Mouse (Mus musculus) forebrain, embryonic 15.5 days (tissue): Measurements from ENCODE around the gene Snx7. TPM values are rescaled to one million over a fixed set of nuclear protein-coding genes. Genes with fewer than 3 reads are reported as not detected.

Experiments
- ATAC-seq: fragments of 200-750 bp; cut with Nextera tagmentation; replicated peaks from 2 replicates; pipeline ENCODE4 v1.8.0; 2017; ENCODE audit warnings: mild to moderate bottlenecking, moderate TSS enrichment, moderate library complexity
- H3K27ac ChIP-seq: fragments of 300-500 bp; sonication (generic); replicated peaks from 2 replicates; pipeline ENCODE4 v1.5.1; 2015; ENCODE audit warnings: mild to moderate bottlenecking, inconsistent platforms
- H3K27me3 ChIP-seq: fragments of 300-500 bp; sonication (generic); 2 replicates; pipeline ENCODE4 v1.6.1; 2015; ENCODE audit warnings: inconsistent platforms
- H3K36me3 ChIP-seq: fragments of 300-500 bp; sonication (generic); 2 replicates; pipeline ENCODE4 v1.6.1; 2015; ENCODE audit warnings: mild to moderate bottlenecking, inconsistent platforms
- H3K4me1 ChIP-seq: fragments of 300-500 bp; sonication (generic); 2 replicates; pipeline ENCODE4 v1.6.1; 2015; ENCODE audit warnings: inconsistent platforms
- H3K4me2 ChIP-seq: fragments of 300-500 bp; sonication (generic); replicated peaks from 2 replicates; pipeline ENCODE4 v1.6.1; 2015; ENCODE audit warnings: mild to moderate bottlenecking, inconsistent platforms
- H3K4me3 ChIP-seq: fragments of 300-500 bp; sonication (generic); 2 replicates; pipeline ENCODE4 v1.5.1; 2015; ENCODE audit warnings: mild to moderate bottlenecking, inconsistent platforms
- H3K9ac ChIP-seq: fragments of 300-500 bp; sonication (generic); replicated peaks from 2 replicates; pipeline ENCODE4 v1.6.1; 2015; ENCODE audit warnings: mild to moderate bottlenecking, inconsistent platforms
- H3K9me3 ChIP-seq: fragments of 300-500 bp; sonication (generic); 2 replicates; pipeline ENCODE4 v1.6.1; 2016; ENCODE audit warnings: inconsistent platforms
- WGBS: fragments of 180-500 bp; shearing (Covaris S2); methylation state at CpG from one replicate; pipeline ENCODE4 v1.1.7; 2015; ENCODE audit warnings: mixed read lengths; 5-methylcytosine and 5-hydroxymethylcytosine counted together
- polyA plus RNA-seq: library from polyadenylated mRNA; unstranded; fragments of >200 nt; fragmentation: Nextera tagmentation; extraction: Ambion mirVana; gene quantifications from 2 replicates; pipeline ENCODE4 v1.2.1, GENCODE M21; 2015

The Snx7 gene
- polyA plus RNA-seq, 1 experiment from 2014 or later, result 17.8 TPM

- H3K4me1 ChIP-seq, result no peaks in the 10 kb centered on the region
- no peak overlapping the region for H3K4me2 ChIP-seq
- H3K4me3 ChIP-seq, result no peak overlapping the region
- H3K27ac ChIP-seq, result no peak overlapping the region
- no peaks in the 10 kb centered on the region for H3K36me3 ChIP-seq
- WGBS, result 93% methylated on average over 6 of the region's 6 CpGs
- ATAC-seq, result no peak
- H3K9ac ChIP-seq, result no peak overlapping the region
- H3K27me3 ChIP-seq, result no peaks in the 10 kb centered on the region
- H3K9me3 ChIP-seq, result no peaks in the 10 kb centered on the region
These were observed 63.0 kb downstream of the Snx7 start for GRCm38 (mm10) chr3:117805782-117806181.

DNA sequence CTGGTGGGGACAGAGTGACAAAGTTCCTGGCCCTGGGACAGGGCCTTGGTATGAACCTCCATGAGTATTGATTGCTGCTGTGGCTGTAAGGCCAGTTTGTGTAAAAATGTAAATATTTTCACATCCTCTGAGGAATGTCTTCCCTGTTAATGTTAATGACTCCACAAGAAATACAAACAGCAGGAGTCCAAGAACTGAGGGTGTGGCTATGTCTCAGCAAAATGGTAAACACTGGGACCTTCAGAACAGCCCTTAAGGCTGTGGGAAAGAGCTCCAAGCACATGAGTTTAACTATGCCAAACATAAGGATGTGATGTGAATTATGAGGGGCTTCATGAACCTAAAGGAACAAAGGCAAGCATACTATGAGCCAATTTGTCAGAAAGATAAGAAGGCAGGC is 74.2 kb downstream of the Snx7 start:
- Histone ChIP-seq H3K4me3 (no peak overlapping the region), H3K27ac (no peak overlapping the region), H3K4me1 (no peaks in the 10 kb centered on the region), H3K9me3 (no peaks in the 10 kb centered on the region), H3K4me2 (no peak overlapping the region), H3K9ac (no peak overlapping the region), H3K36me3 (no peaks in the 10 kb centered on the region), H3K27me3 (no peaks in the 10 kb centered on the region)
- ATAC-seq, result no peak

- no peaks in the 10 kb centered on the region for H3K27me3 ChIP-seq
- no peak; the same call in 1 of the 2 replicates for ATAC-seq
- H3K4me1 ChIP-seq, result peaks cover 2% of the 10 kb centered on the region; the same call in 1 of the 2 replicates
- no peaks in the 10 kb centered on the region for H3K36me3 ChIP-seq
- H3K4me2 ChIP-seq, result no peak overlapping the region
- 62% methylated on average over 4 of the region's 4 CpGs for WGBS
- no peak overlapping the region for H3K9ac ChIP-seq
- H3K27ac ChIP-seq, result no peak overlapping the region
- H3K4me3 ChIP-seq, result no peak overlapping the region
- H3K9me3 ChIP-seq, result no peaks in the 10 kb centered on the region
These were observed 76.8 kb downstream of the Snx7 start for GRCm38 (mm10) chr3:117791951-117792350.

DNA sequence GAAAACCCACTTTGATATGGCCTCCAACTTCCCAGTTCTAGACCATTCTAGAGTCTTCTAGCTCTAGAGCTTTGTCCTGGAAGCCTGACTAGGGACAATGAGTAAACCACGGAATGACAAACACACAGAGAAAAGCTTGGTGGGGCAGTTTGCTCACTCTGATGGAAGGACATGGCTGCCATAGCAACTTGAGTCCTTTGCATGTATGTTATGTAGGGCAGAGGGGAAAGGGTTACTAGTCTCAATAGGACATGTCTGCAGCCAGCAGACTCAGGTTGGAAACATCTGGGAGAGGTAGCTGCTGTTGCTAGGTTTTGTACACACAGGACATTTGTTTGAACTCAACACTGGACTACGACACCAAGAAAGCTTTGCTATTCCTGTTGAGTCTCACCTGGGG is 77.5 kb downstream of the Snx7 start:
- H3K9ac ChIP-seq, result no peak overlapping the region
- H3K27me3 ChIP-seq, result no peaks in the 10 kb centered on the region
- 80% methylated on average over 2 of the region's 2 CpGs for WGBS
- no peak overlapping the region for H3K27ac ChIP-seq
- peaks cover 2% of the 10 kb centered on the region; the same call in 1 of the 2 replicates for H3K4me1 ChIP-seq
- no peak overlapping the region for H3K4me3 ChIP-seq
- H3K36me3 ChIP-seq, result no peaks in the 10 kb centered on the region
- no peak for ATAC-seq
- no peaks in the 10 kb centered on the region for H3K9me3 ChIP-seq
- H3K4me2 ChIP-seq, result no peak overlapping the region

- 54% methylated on average over 14 of the region's 14 CpGs for WGBS
- no peaks in the 10 kb centered on the region for H3K9me3 ChIP-seq
- no peaks in the 10 kb centered on the region for H3K36me3 ChIP-seq
- no peaks in the 10 kb centered on the region for H3K27me3 ChIP-seq
- H3K4me2 ChIP-seq, result no peak overlapping the region
- ATAC-seq, result peak; percentile 91
- H3K4me1 ChIP-seq, result peaks cover 2% of the 10 kb centered on the region; the same call in 1 of the 2 replicates
- H3K9ac ChIP-seq, result no peak overlapping the region
- no peak overlapping the region for H3K4me3 ChIP-seq
- H3K27ac ChIP-seq, result no peak overlapping the region
These were observed 79.7 kb downstream of the Snx7 start for GRCm38 (mm10) chr3:117788800-117789693.

DNA sequence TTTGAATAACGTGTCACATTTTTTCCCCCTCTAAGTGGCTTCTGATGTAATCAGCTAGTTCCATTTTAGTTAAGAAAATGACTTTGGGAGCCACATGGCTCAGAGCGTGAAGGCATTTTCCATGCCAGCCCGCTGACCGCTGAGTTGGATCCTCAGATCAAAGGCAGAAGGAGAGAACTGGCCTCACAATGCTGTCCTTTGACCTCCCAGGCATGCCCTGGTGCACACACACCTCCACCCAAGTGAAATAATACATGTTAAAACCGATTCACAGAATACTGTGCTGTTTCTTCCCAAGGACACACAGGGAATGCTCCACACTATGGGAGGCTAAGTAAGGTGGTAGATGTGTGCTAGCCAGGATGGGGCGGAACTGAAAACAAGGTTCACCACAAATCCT is 81.5 kb downstream of the Snx7 start:
- Histone ChIP-seq H3K4me3 (no peak overlapping the region), H3K36me3 (no peaks in the 10 kb centered on the region), H3K27ac (no peak overlapping the region), H3K4me1 (peaks cover 2% of the 10 kb centered on the region; the same call in 1 of the 2 replicates), H3K27me3 (no peaks in the 10 kb centered on the region), H3K9me3 (no peaks in the 10 kb centered on the region), H3K9ac (no peak overlapping the region), H3K4me2 (no peak overlapping the region)
- no peak for ATAC-seq
- 56% methylated on average over 6 of the region's 6 CpGs for WGBS

GRCm38 (mm10) chr3:117752151-117752757 is 116.5 kb downstream of the Snx7 start:
- peak overlapping the region; percentile 70 for H3K27ac ChIP-seq
- WGBS, result 68% methylated on average over 5 of the region's 5 CpGs

GRCm38 (mm10) chr3:117751665-117752064 is 117.1 kb downstream of the Snx7 start:
- Histone ChIP-seq H3K27ac (peak overlapping the region; percentile 70; the same call in 1 of the 2 replicates), H3K36me3 (no peaks in the 10 kb centered on the region), H3K9ac (no peak overlapping the region), H3K4me2 (no peak overlapping the region), H3K27me3 (no peaks in the 10 kb centered on the region), H3K4me3 (no peak overlapping the region), H3K9me3 (no peaks in the 10 kb centered on the region), H3K4me1 (peaks cover 9% of the 10 kb centered on the region; the same call in 1 of the 2 replicates)
- 50% methylated on average over 2 of the region's 2 CpGs for WGBS
- peak; percentile 41; the same call in 1 of the 2 replicates for ATAC-seq

More at GRCm38 (mm10) chr3:117752151-117752757, 116.5 kb downstream of the Snx7 start:
- Histone ChIP-seq H3K4me3 (no peak overlapping the region), H3K9me3 (no peaks in the 10 kb centered on the region), H3K4me2 (no peak overlapping the region), H3K9ac (no peak overlapping the region), H3K4me1 (peaks cover 9% of the 10 kb centered on the region; the same call in 1 of the 2 replicates), H3K36me3 (no peaks in the 10 kb centered on the region), H3K27me3 (no peaks in the 10 kb centered on the region)
- ATAC-seq, result no peak; the same call in 1 of the 2 replicates

DNA sequence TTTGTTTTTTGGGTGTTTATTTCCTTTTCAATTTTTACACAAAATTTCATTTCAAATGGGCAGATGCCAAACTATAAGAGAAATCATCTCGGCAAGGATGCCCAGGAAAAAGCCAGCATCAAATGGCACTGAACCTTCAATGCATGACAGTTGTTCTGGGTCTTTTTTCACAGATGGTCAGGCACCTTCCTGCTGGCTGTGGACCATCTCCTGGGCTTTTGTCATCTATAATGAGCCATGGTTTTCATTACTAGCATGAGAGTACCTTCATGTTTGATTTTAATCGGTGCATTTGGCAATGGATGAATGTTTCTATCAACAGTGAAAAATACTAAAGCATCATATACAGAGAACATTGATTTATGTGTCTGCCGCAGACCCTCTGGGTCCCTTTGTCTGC is 119.5 kb downstream of the Snx7 start:
- Histone ChIP-seq H3K4me2 (no peak overlapping the region), H3K4me1 (peaks cover 8% of the 10 kb centered on the region; the same call in 1 of the 2 replicates), H3K27ac (no peak overlapping the region), H3K9me3 (no peaks in the 10 kb centered on the region), H3K4me3 (no peak overlapping the region), H3K36me3 (no peaks in the 10 kb centered on the region), H3K9ac (no peak overlapping the region), H3K27me3 (no peaks in the 10 kb centered on the region)
- 74% methylated on average over 3 of the region's 3 CpGs for WGBS
- no peak for ATAC-seq

GRCm38 (mm10) chr3:117739760-117740159 is 129.0 kb downstream of the Snx7 start:
- no peak overlapping the region for H3K9ac ChIP-seq
- H3K27me3 ChIP-seq, result no peaks in the 10 kb centered on the region
- no peaks in the 10 kb centered on the region for H3K36me3 ChIP-seq
- H3K4me3 ChIP-seq, result no peak overlapping the region
- H3K4me2 ChIP-seq, result no peak overlapping the region
- no peak overlapping the region for H3K27ac ChIP-seq
- no peaks in the 10 kb centered on the region for H3K4me1 ChIP-seq
- 69% methylated on average over 5 of the region's 5 CpGs for WGBS
- ATAC-seq, result no peak
- no peaks in the 10 kb centered on the region for H3K9me3 ChIP-seq

DNA sequence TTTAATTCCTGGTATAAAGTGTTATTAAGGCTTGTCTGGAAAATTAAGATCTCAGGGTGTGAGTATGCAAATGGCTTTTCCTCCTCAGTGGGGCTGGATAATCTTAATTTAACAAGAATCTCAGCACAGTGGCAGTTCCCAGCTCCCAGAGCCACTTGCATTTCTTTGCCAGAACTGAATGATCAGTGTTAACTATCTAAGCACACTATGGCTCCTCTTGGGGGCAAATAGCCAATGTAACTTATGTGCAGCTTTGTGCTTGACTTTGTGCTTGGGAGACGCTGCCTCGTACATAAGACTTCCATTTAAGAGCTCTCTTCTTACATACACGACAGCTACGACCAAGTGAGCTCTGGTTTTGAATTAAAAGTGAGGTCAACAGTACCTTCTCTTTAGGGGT is 136.1 kb downstream of the Snx7 start:
- Histone ChIP-seq H3K36me3 (no peaks in the 10 kb centered on the region), H3K4me2 (no peak overlapping the region), H3K27ac (no peak overlapping the region), H3K9ac (no peak overlapping the region), H3K27me3 (no peaks in the 10 kb centered on the region), H3K4me3 (no peak overlapping the region), H3K9me3 (no peaks in the 10 kb centered on the region), H3K4me1 (peaks cover 17% of the 10 kb centered on the region)
- WGBS, result 24% methylated on average over 4 of the region's 4 CpGs
- no peak for ATAC-seq
